Mouse (Mus musculus) thymus, postnatal 25 days (tissue): ENCODE measurements around the gene Nploc4.
"Not testable (repeated sequence)": the region's sequence is repeated elsewhere in the genome, so short reads cannot be mapped to it uniquely, and the experiment has no call there.

Source experiments
- DNase-seq: peaks from one replicate; pipeline ENCODE4 v3.0.0; 2022

Gene Nploc4

GRCm38 (mm10) chr11:120377337-120377736 is 60.2 kb downstream of the Nploc4 start:
- no peak for DNase-seq

DNA sequence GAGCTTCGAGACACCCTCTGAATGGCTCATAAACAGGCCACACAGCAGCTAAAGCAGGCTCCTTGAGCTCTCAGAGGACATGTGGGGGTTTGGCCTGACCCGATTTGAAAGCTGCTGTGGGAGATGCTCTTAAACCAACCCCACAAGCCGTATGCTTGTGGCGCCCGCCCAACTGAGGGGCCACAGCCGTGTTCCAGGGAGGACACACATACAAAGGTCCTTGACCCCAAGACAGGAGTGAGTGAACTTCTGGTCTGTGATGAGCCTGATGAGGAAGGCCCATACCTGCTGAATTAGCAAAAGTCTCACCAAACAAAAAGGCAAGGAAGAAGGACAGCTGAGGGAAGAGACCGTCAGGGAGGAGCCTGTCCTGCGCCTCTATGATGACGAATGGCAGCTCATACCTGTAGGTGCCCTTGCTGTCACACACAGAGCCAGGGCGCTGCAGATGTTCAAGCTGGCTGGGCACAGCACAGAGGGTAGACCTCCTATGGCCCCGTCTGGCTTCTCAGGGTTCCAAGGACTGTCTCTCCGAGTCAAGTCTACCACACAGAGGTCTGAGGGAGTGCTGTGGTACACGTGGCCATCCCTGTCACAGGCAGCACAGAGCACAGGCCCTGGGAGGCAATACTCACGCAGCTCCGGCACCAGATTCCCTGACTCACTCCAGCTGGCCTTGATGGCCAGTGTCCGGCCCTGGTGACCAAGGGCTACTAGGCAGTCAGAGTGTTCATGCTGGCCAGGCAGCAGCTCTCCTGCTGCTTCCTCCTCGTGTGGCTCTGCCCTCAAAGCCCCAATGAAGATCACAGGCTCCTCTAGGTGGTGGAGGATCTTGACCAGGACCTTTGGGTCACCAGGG is 61.0 kb downstream of the Nploc4 start:
- no peak for DNase-seq

DNA sequence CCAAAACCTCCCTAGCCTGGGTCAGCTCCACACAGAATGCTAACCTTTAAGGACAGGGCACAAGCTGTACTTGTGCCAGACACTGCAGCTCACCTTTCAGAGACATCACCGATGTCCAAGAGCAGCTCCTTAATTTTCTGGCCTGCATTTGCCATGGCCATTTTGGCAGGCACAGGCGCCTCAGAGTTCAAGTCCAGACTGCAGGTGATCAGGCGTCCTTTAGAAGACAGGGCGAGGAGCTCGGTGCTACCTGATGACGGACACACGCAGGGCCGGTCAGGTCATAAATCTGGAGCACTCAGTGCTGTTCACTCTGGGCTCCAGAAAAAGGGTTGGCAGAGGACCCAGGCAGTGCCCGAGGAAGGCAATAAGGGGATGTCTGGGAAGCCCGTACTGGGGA is 62.2 kb downstream of the Nploc4 start:
- no peak for DNase-seq

- no peak for DNase-seq
Measured at GRCm38 (mm10) chr11:120373820-120374586, 63.5 kb downstream of the Nploc4 start.

DNA sequence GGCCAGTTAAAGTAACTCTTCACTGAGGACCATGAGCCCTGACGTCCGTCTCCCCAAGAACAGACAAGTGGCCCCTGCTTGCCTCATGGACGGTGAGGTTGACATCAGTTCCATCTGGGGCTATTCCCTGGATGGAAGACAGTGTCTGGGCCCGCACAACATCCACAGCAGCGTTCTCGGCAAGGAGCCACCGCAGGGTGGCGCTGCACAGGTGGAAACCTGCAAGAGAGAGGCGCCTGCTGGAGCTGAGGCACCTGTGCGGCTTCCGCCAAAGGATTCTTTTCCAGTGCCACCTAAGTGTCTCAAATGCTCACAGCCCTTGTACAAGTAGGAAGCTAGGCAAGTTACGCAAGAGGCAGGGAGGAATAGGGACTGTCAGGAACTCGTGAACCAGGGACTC is 64.5 kb downstream of the Nploc4 start:
- DNase-seq = no peak

DNA sequence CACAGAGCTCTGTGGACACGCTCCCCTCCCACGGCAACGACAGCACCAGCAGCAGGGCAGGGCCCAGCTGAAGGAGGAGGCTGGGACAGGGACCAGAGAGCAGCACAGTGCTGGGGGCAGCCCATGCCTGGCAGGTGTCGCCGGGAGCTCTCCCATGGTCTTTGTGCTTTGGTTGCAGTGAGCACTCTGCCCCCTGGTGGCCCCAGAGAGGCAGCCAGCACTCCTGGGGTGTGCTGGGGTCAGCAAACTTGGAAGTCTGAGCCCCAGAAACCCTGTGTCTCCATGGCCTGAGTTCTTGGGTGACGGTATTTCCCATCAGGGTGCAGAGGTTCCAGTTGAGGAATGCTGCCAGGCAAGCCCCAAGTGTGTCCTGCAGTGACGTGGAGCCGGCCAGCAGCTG is 67.9 kb downstream of the Nploc4 start:
- DNase-seq = peak; percentile 79

DNA sequence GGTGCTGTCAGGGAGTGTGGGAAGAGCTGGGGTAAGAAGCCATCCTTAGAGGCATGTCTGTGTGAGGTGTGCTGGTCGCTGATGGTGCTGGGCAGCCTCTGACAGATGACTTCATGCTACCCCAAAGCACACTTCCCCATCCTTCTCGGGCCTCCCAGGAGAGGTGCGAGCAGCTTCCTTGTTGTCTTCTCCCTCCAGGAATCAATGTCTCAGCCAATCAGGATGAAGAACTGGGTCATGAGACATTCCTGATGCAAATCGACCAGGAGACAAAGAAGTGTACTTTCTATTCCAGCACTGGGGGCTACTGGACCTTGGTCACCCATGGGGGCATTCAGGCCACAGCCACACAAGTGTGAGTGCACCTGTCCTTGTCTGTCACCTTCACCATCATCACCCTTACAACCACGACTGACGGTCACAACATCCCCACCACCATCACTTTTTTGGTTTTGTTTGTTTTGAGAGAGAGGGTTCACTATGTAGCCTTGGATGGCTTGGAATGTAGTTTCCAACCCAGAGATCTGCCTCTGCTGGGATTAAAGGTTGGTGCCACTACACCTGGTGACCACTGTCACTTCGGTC is 71.0 kb downstream of the Nploc4 start:
- DNase-seq = no peak

- no peak for DNase-seq
Measured at GRCm38 (mm10) chr11:120362891-120363290, 74.6 kb downstream of the Nploc4 start.

DNA sequence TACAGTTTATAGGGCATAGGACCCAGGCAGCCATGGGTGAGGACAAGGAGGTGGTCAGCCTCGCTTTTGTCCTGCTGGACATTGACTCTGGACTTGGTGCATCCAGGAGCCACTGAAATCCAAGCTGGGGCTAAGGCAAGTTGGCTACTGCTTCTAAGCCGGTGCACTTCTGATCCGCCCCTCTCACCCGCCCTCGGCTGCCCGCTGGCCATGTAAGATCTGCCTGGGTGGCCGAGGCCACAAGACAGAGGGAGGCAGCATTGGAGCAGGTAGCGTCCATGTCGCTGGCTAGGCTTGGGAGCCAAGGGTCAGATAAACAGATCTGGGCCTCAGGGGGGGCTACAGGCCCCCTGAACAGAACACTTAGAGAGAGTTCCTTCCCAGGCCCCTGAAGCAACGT is 76.2 kb downstream of the Nploc4 start, which contains the start of gene Fscn2:
Gene Fscn2 (plus strand): TSS at position 240 of the 400 bp plus-strand sequence.
- DNase-seq = no peak

DNA sequence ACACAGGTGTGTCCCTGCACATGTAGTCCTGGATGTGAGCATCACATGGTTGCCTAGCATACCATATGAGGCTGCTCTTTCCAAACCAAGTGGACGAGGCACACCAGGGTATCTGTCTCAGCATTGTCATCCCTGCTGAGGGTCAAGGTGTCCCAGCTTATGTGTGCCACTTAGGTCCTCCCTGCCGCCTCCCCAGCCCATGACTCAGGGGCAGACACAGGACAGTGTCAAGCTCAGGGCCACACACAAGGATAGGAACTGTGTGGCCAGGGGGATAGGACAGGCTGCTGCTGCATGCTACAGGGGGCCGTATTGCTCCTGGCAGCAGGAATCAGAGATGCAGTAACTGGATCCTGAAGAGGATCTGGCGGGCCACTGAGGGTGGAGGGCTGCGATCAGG is 76.8 kb downstream of the Nploc4 start:
- DNase-seq = no peak

DNA sequence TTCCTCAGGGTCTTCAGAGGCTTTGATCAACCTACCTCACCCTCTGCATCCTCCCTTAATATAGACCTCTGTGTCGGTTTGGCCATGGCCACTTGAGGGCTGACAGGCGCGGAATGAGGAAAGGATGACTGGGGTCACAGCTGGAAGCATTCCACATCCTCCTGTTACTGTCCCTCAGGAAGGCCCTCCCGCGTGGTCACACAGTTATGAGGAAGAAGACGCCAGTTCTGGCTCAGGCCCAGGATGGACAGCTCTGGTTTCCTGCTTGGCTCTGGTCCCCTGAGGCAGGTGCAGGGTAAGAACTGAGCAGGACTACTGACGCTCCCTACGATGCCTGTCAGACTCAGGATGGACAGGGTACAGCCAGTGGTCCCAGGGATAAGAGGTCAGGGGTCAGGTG is 77.4 kb downstream of the Nploc4 start:
- DNase-seq = no peak

DNA sequence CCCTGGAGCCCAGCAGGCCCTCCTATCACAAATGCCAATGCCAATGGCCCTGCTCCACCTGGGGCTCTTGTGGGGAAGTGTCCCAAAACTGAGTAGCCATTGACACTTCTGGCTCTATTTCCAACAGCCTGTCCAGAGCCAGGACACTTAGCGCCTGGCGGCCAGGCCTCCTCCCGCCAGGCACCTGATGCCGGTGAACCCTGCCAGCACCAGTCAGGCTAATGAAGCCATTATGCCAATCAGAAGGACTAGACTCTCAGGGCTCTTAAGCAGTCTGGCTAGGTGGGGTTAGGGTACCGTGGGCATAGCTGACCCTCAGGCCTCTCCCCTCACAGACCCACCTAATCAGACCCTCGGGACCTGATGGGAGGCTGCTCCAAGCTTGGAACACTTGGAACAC is 78.1 kb downstream of the Nploc4 start:
- no peak for DNase-seq

GRCm38 (mm10) chr11:120357791-120358401 is 79.6 kb downstream of the Nploc4 start:
- DNase-seq = no peak

DNA sequence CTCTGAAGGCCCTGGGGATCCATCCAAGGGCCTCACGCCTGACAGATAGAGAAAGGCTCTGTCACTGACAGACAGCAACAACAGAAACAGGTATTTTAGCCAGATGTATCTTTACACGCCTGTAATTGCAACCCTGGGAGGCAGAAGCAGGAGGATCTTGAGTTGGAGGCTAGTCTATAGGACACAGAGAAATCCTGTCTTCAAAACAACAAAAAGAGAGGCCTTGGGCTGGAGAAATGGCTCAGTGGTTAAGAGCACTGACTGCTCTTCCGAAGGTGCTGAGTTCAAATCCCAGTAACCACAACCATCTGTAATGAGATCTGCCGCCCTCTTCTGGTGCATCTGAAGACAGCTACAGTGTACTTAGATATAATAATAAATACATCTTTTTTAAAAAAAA is 80.6 kb downstream of the Nploc4 start:
- DNase-seq = no peak

DNA sequence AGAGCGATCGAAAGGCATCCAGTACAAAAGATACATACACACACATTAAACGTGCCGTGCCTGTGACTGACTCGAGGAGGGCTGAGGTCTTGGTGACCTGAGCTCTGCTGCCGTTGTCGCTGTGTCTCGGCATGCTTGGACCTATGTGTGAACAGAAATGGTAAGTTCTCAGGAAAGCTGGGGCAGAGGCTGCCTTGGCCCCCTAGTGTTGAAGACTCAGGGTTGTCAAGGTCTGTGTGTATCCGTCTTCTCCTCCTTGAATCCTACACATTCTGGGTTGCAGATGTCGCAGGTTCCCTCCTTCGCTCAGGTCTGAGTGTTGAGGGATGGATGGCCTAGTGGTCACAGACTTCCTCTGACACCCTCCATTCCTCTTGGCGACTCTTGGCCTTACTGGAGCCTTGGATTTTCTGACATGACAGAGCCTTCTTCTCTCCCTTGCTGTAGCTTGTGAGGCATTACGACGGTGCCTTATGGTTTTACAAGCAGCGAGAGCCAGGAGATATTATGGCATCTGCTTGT is 81.1 kb downstream of the Nploc4 start:
- no peak for DNase-seq

GRCm38 (mm10) chr11:120355277-120356039 is 82.0 kb downstream of the Nploc4 start:
- no peak for DNase-seq

DNA sequence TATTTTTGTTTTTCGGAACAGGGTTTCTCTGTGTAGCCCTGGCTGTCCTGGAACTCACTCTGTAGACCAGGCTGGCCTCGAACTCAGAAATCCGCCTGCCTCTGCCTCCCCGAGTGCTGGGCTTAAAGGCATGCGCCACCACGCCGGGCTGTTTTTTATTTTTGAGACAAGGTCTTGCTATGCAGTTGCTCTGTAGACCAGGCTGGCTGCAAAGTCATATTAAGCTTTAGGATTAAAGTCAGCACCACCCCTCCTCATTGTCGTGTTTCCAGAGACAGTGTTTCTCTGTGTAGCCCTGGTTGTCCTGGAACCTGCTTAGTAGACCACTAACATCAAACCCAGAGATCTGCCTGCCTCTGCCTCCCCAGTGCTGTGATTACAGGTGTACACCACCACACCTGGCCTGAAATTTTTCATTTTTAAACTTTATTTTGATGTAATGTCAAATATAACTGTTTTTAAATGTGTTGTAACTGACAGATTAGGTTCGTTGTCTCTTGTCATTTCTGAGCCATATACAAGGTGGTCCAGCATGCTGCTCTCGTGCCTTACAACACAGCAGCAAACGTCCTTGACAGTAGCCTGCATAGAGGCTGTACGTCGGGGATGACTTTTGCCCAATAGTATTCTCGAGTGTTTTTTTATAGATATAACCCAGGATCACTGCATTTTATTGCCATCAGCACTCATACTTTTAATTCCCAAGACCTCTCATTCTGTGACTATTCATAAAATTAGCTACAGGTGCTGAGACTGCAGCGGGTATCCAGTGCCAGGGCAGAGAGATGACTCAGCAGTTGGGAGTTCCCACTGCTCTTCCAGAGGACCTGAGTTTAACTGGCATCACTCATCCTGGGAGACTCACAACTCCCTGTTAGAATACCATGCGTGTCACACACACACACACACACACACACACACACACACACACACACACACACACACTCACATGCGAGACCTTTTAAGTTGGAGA is 82.9 kb downstream of the Nploc4 start:
- DNase-seq = no peak

- DNase-seq = peak; percentile 80
Measured at GRCm38 (mm10) chr11:120353500-120354303, 83.8 kb downstream of the Nploc4 start.

DNA sequence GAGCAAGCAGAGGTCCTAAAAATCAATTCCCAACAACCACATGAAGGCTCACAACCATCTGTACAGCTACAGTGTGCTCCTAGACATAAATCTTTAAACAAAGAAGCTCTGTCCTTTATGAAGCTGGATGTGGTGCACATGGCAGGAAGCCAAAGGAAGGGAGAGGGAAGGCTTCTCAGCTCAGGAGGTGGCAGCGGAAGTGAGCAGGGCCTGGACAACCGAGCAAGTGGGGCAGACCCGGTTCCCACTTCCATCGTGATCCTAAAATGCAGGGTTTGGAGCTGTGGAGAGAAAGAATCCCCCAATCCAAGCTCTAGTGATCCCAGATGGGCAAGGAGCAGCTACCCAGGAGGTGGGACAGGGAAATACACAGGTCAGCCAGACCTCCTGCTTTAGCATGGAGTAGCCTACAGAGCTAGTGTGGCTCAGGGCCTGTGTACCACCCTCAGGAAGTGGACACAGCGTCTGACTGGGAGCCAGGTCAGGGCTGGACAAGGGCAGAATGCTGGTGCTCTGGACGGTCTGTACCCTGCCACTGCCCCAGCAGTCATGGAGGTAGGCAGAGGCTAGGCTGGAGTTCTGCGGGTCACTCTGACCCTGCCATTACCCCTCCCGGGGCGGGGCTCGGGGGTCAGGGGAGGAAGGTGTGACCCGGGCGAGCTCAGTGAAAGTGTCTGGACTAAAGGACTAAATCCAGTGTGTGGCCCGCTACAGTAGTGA is 84.8 kb downstream of the Nploc4 start:
- no peak for DNase-seq

DNA sequence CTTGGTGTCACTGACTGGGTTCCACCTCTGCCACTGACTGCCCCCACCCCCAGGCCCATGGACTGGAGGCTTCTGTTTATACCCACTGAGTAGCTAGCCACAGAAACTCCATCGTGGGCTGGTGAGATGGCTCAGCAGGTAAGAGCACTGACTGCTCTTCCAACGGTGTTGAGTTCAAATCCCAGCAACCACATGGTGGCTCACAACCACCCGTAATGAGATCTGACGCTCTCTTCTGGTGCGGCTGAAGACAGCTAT is 85.5 kb downstream of the Nploc4 start:
- DNase-seq = not testable (repeated sequence)
